Mouse (Mus musculus) gastrocnemius, adult 2 months (tissue): Measurements from ENCODE around the gene Slc25a16. TPM values are rescaled to one million over a fixed set of nuclear protein-coding genes. Genes with fewer than 3 reads are reported as not detected.

Experiments used
- DNase-seq: peaks from one replicate; pipeline ENCODE4 v3.0.0; 2022
- H3K27ac ChIP-seq: fragments of 200-600 bp; 2 replicates; pipeline ENCODE4 v1.8.1; 2022; ENCODE audit warnings: mild to moderate bottlenecking
- H3K4me3 ChIP-seq: fragments of 200-600 bp; 2 replicates; pipeline ENCODE4 v1.8.1; 2022; ENCODE audit warnings: mild to moderate bottlenecking, moderate library complexity
- CTCF ChIP-seq: fragments of 200-600 bp; IDR thresholded peaks from 2 replicates; pipeline ENCODE4 v1.8.1; 2022; ENCODE audit warnings: antibody characterized with exemption, mild to moderate bottlenecking, moderate library complexity
- intact Hi-C: fragments of 180-260 bp; cut with DNase I; formaldehyde crosslinking; loops from one replicate; pipeline ENCODE4 v1.15.1; 2025
- total RNA-seq, 2 experiments: library from RNA; stranded (reverse); gene quantifications; 2 replicates each; pipeline ENCODE4 v1.2.3; 2021

Gene Slc25a16
- total RNA-seq, 2 experiments from 2014 or later: 15.4 to 18.2 TPM

DNA sequence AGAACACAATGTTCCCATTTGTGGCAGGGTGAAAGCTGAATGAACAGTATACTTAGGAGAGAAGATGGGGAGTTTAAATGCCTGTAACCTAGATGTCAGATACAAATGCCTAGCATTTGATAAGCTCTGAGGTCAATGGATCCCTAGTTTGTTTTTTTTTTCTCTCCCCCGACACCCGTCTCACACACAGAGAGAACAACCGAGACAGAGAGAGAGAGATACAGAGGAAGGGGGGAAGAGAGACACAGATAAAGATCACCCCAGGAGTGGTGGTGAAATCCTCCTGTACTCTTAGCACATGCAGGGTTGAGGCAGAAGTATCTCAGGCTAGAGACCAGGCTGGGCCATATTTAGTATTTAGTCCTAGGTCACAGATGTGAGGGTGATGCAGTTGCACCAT lies 1.4 kb upstream of the Slc25a16 start:
- no peak overlapping the region for H3K27ac ChIP-seq
- TF ChIP-seq CTCF: no peak
- DNase-seq: no peak
- no peak overlapping the region for H3K4me3 ChIP-seq
- intact Hi-C loops: no loop called here

DNA sequence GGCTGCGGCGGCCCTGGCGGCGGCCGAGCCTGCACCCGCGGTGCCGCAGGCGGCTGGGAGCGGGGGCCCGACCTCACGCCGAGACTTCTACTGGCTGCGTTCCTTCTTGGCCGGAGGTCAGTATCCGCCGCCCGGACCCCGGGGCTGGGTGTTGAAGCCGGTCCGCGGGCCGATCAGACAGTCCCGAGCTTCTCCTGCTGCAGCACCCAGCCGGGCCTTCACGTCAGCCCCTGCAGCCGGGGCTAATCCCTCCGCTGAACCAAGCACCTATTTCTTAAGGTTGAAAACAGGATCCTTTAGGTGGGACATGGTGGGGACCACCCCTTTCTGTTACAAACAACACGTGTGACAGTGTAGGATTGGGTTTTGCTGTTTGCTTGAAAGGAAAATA lies 328 bp downstream of the Slc25a16 start:
- no peak for DNase-seq
- H3K4me3 ChIP-seq: peak overlapping the region; percentile 98
- TF ChIP-seq CTCF: peak; percentile 6; the same call in 1 of the 2 replicates
- H3K27ac ChIP-seq: peak overlapping the region; percentile 98
- intact Hi-C loops: loop anchor here (5.0 kb wide), 1 partner anchor 128 kb away; the partner anchor contains the start of gene Ccar1

DNA sequence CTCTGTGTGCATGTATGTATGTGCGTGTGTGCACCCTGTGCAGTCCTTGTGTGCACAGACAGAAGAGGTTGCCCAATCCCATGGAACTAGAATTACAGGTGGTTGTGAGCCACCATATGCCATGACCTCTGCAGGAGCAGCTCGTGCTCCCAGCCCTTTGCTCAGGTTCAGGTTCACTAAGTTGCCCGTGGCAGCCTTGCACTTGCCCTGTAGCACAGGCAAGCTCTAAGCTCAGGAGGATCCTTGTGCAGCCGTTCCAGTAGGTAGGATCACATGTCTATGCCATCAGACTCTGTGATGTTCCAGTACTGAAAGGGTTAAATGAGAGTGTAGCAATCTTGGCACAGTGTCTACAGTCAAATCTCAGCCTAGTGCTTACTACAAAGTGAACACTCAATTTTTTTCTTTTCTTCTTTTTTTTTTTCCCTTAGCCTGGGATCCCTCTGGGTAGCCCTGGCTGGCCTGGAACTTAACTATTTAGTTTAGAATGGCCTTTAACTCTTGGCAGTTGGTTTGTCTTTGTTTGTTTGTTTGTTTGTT lies 3.7 kb downstream of the Slc25a16 start:
- intact Hi-C loops: loop anchor here (5.0 kb wide), 1 partner anchor 132 kb away; the partner anchor contains the start of gene Ccar1
- no peak for DNase-seq
- no peak for TF ChIP-seq CTCF
- H3K4me3 ChIP-seq: no peak overlapping the region
- H3K27ac ChIP-seq: no peak overlapping the region

DNA sequence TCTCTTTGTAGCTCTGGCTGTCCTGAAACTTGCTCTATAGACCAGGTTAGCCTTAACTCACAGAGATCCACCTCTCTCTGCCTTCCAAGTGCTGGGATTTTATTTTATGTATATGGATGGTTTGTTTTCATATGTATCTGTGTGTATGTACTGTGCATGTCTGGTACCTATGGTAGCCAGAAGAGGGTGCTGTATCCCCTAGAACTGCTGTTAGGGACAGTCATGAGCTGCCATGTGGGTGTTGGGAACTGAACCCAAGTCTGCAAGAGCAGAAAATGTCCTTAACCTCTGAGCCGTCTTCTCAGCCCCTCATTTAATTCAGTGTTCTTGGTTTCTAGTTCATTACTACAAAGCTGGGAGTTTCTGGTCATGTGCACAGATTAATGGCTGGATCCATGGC lies 11.9 kb downstream of the Slc25a16 start:
- Histone ChIP-seq H3K4me3 (no peak overlapping the region), H3K27ac (no peak overlapping the region)
- no peak for DNase-seq
- peak; percentile 3; the same call in 1 of the 2 replicates for TF ChIP-seq CTCF
- intact Hi-C loops: no loop called here

DNA sequence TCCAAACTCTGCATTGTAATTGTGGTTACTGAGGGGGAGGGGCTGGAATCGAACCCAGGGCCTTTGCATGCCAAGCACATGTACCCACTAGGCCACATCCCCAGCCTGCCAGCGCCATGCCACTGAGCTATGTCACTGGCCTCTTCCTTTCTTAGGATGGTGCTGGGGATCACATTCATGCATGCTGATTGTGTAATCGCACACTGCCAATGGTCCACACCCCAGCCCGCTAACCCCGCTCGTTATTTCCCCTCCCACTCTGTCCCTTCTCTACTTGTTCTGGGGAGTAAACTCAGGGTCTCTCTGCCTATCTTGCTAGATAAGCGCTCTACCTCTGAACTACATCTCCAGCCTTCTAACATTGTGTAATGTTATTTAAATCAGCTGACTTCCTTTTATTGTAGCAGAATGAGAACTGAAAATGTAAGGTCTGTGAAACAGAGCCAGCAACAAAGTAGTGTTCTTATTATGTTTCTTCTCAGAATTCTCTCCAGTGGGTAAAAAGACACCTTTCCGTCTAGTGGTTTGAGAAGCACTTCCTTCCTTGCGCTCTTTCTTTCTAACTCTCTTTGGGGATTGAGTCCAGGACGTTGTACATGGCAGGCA lies 24.6 kb downstream of the Slc25a16 start:
- no peak for TF ChIP-seq CTCF
- H3K4me3 ChIP-seq: no peak overlapping the region
- intact Hi-C loops: no loop called here
- no peak for DNase-seq
- no peak overlapping the region for H3K27ac ChIP-seq

DNA sequence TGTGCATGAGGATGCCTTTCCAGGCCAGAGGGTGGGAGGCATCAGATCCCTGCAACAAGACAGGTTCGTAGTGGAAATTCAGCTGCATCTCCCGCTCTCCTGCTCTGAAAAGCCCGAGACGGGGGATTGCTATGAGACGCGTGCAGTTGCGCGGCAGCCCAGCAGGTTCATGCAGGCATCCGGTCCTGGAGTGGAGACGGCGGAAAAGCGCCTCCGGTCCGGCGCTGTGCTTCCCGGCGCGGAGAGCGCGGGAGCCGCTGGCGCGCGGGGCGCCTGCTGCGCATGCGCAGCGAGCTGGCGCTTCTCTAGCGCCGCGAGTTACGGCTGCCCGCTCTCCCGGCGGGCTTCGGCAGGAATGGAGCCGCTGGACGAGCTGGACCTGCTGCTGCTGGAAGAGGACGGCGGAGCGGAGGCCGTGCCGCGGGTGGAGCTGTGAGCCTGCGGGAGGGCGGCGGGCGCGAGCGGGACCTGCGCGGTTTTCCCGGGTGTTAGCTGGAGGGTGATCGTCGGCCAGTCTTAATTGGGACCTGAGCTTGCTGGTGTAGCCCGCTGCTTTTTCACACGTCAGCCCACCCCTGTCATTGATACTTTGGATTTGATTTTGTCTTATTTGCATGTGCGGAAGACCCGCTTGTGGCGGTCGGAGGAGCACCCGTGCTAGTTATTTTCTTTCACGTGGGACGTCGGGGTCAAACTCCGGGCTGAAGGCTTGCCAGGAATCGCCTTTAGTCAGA lies 26.5 kb downstream of the Slc25a16 start, which contains the start of gene Dna2:
Dna2 (plus strand) TSS at position 289 of the 734 bp plus-strand sequence.
- intact Hi-C loops: no loop called here
- peak; percentile 84 for DNase-seq
- peak; percentile 41 for TF ChIP-seq CTCF
- Histone ChIP-seq H3K27ac (peak within 1 kb of the TSS; percentile 84), H3K4me3 (peak within 1 kb of the TSS; percentile 88)

DNA sequence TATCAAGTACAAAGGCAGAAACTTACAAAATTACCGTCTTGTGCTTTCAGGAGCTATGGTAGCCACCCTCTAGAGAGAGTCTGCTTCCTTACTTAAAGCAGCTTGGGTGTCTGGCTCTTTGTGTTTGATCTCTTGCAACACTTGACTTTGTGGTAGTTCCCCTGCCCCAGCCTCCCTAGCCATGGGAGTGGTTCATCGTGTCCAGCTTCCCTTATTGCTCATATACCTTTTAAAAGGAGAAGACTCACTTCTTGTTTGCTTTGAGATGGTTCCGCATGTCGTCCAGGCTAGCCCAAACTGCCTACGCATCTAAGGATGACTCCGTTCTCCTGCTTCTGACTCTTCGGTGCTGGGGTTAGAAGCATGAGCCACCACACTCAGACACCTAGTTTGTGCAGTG lies 28.1 kb downstream of the Slc25a16 start:
- H3K4me3 ChIP-seq: no peak overlapping the region
- intact Hi-C loops: no loop called here
- no peak for DNase-seq

DNA sequence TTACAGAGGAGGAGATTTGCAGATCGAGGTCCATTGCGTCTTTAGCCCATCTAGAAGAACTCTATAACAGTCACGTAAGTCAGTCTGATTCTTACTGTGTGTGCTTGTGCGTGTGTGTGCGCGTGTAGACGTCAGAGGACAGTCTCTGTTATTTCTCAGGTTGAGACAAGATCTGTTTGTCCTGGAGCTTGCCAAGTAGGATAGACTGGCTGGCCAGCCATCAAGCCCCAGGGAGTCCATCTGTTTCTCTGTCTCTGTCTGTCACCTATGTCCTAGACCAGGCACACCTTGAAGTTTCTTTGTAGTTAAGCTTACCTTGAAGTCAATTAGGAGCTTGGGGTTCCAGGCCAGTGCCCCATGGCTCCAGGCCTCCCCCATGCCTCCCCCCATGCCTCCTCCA lies 43.5 kb downstream of the Slc25a16 start:
- H3K4me3 ChIP-seq: no peak overlapping the region
- intact Hi-C loops: no loop called here
- TF ChIP-seq CTCF: no peak
- DNase-seq: no peak
- no peak overlapping the region for H3K27ac ChIP-seq

More for the DNA sequence above, 28.1 kb downstream of the Slc25a16 start:
- TF ChIP-seq CTCF: no peak
- no peak overlapping the region for H3K27ac ChIP-seq

DNA sequence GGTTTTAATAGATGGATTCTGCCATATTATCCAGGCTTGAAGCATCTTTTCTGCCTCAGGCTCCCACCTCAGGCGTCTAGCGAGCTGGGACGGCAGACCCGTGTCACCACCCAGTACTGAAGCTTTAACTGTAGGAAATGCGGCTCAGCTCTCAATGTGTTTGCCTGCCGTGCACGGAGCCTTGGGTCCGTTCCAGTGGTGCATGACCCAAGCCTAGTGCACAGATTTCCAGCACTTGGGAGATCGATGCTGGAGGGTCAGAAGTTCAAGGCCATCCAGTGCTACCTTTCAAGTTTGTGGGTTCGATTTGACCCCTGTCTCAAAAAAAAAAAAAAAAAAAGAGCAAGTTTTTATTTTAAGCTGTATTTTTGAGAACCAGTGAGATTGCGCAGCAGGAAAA lies 45.4 kb downstream of the Slc25a16 start:
- DNase-seq: no peak
- no peak for TF ChIP-seq CTCF
- no peak overlapping the region for H3K27ac ChIP-seq
- H3K4me3 ChIP-seq: no peak overlapping the region
- intact Hi-C loops: no loop called here

DNA sequence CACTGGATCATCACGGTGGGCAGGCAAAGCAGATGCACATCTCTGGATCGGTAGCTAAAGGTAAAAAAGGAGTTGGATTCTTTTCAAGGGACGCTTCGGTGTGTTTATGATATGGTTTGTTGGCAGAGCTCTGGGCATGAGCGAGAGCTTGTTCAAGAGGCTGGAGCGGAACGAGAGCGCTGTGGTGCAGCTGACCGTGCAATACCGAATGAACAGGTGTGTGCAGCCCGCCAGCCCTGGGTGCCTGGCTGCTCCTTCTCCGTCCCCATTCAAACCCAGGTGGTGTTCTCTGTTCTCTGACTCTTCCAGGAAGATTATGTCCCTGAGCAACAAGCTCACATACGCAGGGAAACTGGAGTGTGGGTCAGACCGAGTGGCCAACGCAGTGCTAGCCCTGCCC lies 45.9 kb downstream of the Slc25a16 start:
- Histone ChIP-seq H3K4me3 (no peak overlapping the region), H3K27ac (no peak overlapping the region)
- DNase-seq: no peak
- TF ChIP-seq CTCF: no peak
- intact Hi-C loops: no loop called here

DNA sequence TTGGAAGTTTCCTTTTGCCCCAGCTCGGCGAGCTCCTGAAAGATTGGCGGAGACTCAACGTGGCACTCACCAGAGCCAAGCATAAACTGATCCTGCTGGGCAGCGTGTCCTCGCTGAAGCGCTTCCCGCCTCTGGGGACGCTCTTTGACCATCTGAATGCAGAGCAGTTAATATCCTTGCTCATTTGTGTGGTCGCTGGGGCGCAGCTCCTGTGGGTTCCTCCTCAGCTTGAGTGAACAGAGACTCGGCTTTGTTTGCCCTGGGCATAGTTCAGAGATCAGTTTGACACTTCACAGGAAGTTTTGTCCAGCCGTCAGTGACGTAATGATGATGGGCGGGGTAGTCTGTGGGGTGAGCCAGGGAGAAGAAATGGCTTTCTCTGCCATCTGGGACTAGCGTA lies 51.4 kb downstream of the Slc25a16 start:
- TF ChIP-seq CTCF: peak; percentile 9; the same call in 1 of the 2 replicates
- peak; percentile 38 for DNase-seq
- Histone ChIP-seq H3K27ac (no peak overlapping the region), H3K4me3 (no peak overlapping the region)
- intact Hi-C loops: no loop called here

DNA sequence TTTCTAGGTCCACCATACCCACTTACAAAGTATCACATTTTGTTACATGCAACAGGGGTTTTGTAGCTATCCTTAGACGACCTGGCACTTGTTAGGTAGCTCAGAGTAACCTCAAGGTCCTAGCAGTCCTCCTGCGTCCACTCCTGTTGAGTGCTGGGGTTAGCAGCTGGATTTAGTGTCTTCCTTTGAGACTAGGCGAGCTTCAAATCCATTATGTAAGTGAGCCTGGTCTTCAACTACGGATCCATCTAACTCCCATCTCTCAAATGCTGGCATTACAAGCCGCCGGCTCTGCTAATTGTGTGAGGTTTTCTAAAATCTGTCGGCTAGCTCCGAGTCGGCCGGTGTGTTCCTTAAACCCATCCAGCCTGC lies 59.2 kb downstream of the Slc25a16 start:
- no peak for DNase-seq
- intact Hi-C loops: loop anchor here (5.0 kb wide), 1 partner anchor 43 kb away; the partner anchor contains the start of genes Hnrnph3 and Pbld2
- Histone ChIP-seq H3K4me3 (peak overlapping the region; percentile 93), H3K27ac (peak overlapping the region; percentile 89)
- no peak for TF ChIP-seq CTCF
